Mouse (Mus musculus): ENCODE data around the gene Ect2. TPM values are rescaled to one million over a fixed set of nuclear protein-coding genes. Genes with fewer than 3 reads are reported as not detected.

Ect2 gene
- polyA plus RNA-seq, 1 experiment from 2014 or later = 69.8 TPM

GRCm38 (mm10) chr3:27190865-27191264 is 37.2 kb upstream of the Ect2 start:
- H3K4me2 ChIP-seq (replicated peaks; ENCODE audit: low read depth, low read length) = no peak overlapping the region
- no peak for ATAC-seq (ENCODE audit: low FRiP score, low TSS enrichment)
- WGBS = 89% methylated on average over 4 of the region's 4 CpGs
- H3K27ac ChIP-seq (ENCODE audit: low read depth, low read length) = no peak overlapping the region
- H3K27me3 ChIP-seq (ENCODE audit: control insufficient read depth, insufficient read depth, low read length) = no peaks in the 10 kb centered on the region
- H3K4me1 ChIP-seq (ENCODE audit: control insufficient read depth, insufficient read depth, low read length) = peaks cover 9% of the 10 kb centered on the region; the same call in 1 of the 2 replicates
- H3K9me3 ChIP-seq (ENCODE audit: control insufficient read depth, low read length) = no peaks in the 10 kb centered on the region
- H3K4me3 ChIP-seq (ENCODE audit: low read length) = no peak overlapping the region
- H3K36me3 ChIP-seq (ENCODE audit: control insufficient read depth, insufficient read depth, low read length) = no peaks in the 10 kb centered on the region
- H3K9ac ChIP-seq (ENCODE audit: low read depth, low read length) = no peak overlapping the region

- Histone ChIP-seq H3K9me3 (ENCODE audit: control insufficient read depth, low read length) (no peaks in the 10 kb centered on the region), H3K4me3 (ENCODE audit: low read length) (no peak overlapping the region), H3K27me3 (ENCODE audit: control insufficient read depth, insufficient read depth, low read length) (no peaks in the 10 kb centered on the region), H3K4me1 (ENCODE audit: control insufficient read depth, insufficient read depth, low read length) (peaks cover 9% of the 10 kb centered on the region; the same call in 1 of the 2 replicates), H3K36me3 (ENCODE audit: control insufficient read depth, insufficient read depth, low read length) (no peaks in the 10 kb centered on the region), H3K27ac (ENCODE audit: low read depth, low read length) (no peak overlapping the region), H3K9ac (ENCODE audit: low read depth, low read length) (no peak overlapping the region), H3K4me2 (replicated peaks; ENCODE audit: low read depth, low read length) (no peak overlapping the region)
- ATAC-seq (ENCODE audit: low FRiP score, low TSS enrichment) = no peak
- WGBS = 72% methylated on average over 14 of the region's 14 CpGs
These were observed 35.9 kb upstream of the Ect2 start for GRCm38 (mm10) chr3:27189320-27190261.

- H3K4me1 ChIP-seq (ENCODE audit: control insufficient read depth, insufficient read depth, low read length) = peaks cover 3% of the 10 kb centered on the region; the same call in 1 of the 2 replicates
- 31% methylated on average over 1 of the region's 1 CpGs for WGBS
- H3K27ac ChIP-seq (ENCODE audit: low read depth, low read length) = no peak overlapping the region
- H3K9me3 ChIP-seq (ENCODE audit: control insufficient read depth, low read length) = no peaks in the 10 kb centered on the region
- ATAC-seq (ENCODE audit: low FRiP score, low TSS enrichment) = no peak
- H3K4me2 ChIP-seq (replicated peaks; ENCODE audit: low read depth, low read length) = no peak overlapping the region
- no peak overlapping the region for H3K4me3 ChIP-seq (ENCODE audit: low read length)
- H3K27me3 ChIP-seq (ENCODE audit: control insufficient read depth, insufficient read depth, low read length) = no peaks in the 10 kb centered on the region
- H3K36me3 ChIP-seq (ENCODE audit: control insufficient read depth, insufficient read depth, low read length) = no peaks in the 10 kb centered on the region
- no peak overlapping the region for H3K9ac ChIP-seq (ENCODE audit: low read depth, low read length)
These were observed 34.7 kb upstream of the Ect2 start for GRCm38 (mm10) chr3:27188386-27188785.

GRCm38 (mm10) chr3:27183601-27184175 is 30.0 kb upstream of the Ect2 start:
- Histone ChIP-seq H3K27me3 (ENCODE audit: control insufficient read depth, insufficient read depth, low read length) (no peaks in the 10 kb centered on the region), H3K36me3 (ENCODE audit: control insufficient read depth, insufficient read depth, low read length) (no peaks in the 10 kb centered on the region), H3K27ac (ENCODE audit: low read depth, low read length) (no peak overlapping the region), H3K4me1 (ENCODE audit: control insufficient read depth, insufficient read depth, low read length) (peaks cover 3% of the 10 kb centered on the region; the same call in 1 of the 2 replicates), H3K4me3 (ENCODE audit: low read length) (peak overlapping the region; percentile 63), H3K9me3 (ENCODE audit: control insufficient read depth, low read length) (no peaks in the 10 kb centered on the region), H3K4me2 (replicated peaks; ENCODE audit: low read depth, low read length) (peak overlapping the region; percentile 98), H3K9ac (ENCODE audit: low read depth, low read length) (peak overlapping the region; percentile 66)
- peak; percentile 30; the same call in 1 of the 2 replicates for ATAC-seq (ENCODE audit: low FRiP score, low TSS enrichment)
- WGBS = 12% methylated on average over 19 of the region's 19 CpGs

GRCm38 (mm10) chr3:27182733-27183600 is 29.3 kb upstream of the Ect2 start, which contains the start of gene Nceh1:
Nceh1 (plus strand) TSS chr3:27182965.
- Histone ChIP-seq H3K4me3 (ENCODE audit: low read length) (peak within 1 kb of the TSS; percentile 63), H3K27me3 (ENCODE audit: control insufficient read depth, insufficient read depth, low read length) (no peaks in the 10 kb centered on the region), H3K9ac (ENCODE audit: low read depth, low read length) (peak within 1 kb of the TSS; percentile 66), H3K4me2 (replicated peaks; ENCODE audit: low read depth, low read length) (peak within 1 kb of the TSS; percentile 98), H3K4me1 (ENCODE audit: control insufficient read depth, insufficient read depth, low read length) (peaks cover 3% of the 10 kb centered on the region; the same call in 1 of the 2 replicates), H3K27ac (ENCODE audit: low read depth, low read length) (no peak within 1 kb of the TSS), H3K9me3 (ENCODE audit: control insufficient read depth, low read length) (no peaks in the 10 kb centered on the region), H3K36me3 (ENCODE audit: control insufficient read depth, insufficient read depth, low read length) (no peaks in the 10 kb centered on the region)
- peak; percentile 98 for ATAC-seq (ENCODE audit: low FRiP score, low TSS enrichment)
- WGBS = under 1% methylated on average over 54 of the region's 54 CpGs

GRCm38 (mm10) chr3:27179711-27180110 is 26.0 kb upstream of the Ect2 start:
- peaks cover 3% of the 10 kb centered on the region; the same call in 1 of the 2 replicates for H3K4me1 ChIP-seq (ENCODE audit: control insufficient read depth, insufficient read depth, low read length)
- no peak for ATAC-seq (ENCODE audit: low FRiP score, low TSS enrichment)
- 65% methylated on average over 8 of the region's 8 CpGs for WGBS
- H3K27ac ChIP-seq (ENCODE audit: low read depth, low read length) = no peak overlapping the region
- no peaks in the 10 kb centered on the region for H3K9me3 ChIP-seq (ENCODE audit: control insufficient read depth, low read length)
- no peaks in the 10 kb centered on the region for H3K36me3 ChIP-seq (ENCODE audit: control insufficient read depth, insufficient read depth, low read length)
- no peak overlapping the region for H3K9ac ChIP-seq (ENCODE audit: low read depth, low read length)
- no peak overlapping the region for H3K4me3 ChIP-seq (ENCODE audit: low read length)
- H3K27me3 ChIP-seq (ENCODE audit: control insufficient read depth, insufficient read depth, low read length) = no peaks in the 10 kb centered on the region
- no peak overlapping the region for H3K4me2 ChIP-seq (replicated peaks; ENCODE audit: low read depth, low read length)

GRCm38 (mm10) chr3:27170257-27170656 is 16.6 kb upstream of the Ect2 start:
- H3K4me3 ChIP-seq (ENCODE audit: low read length) = no peak overlapping the region
- 59% methylated on average over 1 of the region's 1 CpGs for WGBS
- H3K9ac ChIP-seq (ENCODE audit: low read depth, low read length) = no peak overlapping the region
- no peaks in the 10 kb centered on the region for H3K9me3 ChIP-seq (ENCODE audit: control insufficient read depth, low read length)
- H3K27ac ChIP-seq (ENCODE audit: low read depth, low read length) = no peak overlapping the region
- no peaks in the 10 kb centered on the region for H3K27me3 ChIP-seq (ENCODE audit: control insufficient read depth, insufficient read depth, low read length)
- no peaks in the 10 kb centered on the region for H3K4me1 ChIP-seq (ENCODE audit: control insufficient read depth, insufficient read depth, low read length)
- no peak overlapping the region for H3K4me2 ChIP-seq (replicated peaks; ENCODE audit: low read depth, low read length)
- ATAC-seq (ENCODE audit: low FRiP score, low TSS enrichment) = no peak
- no peaks in the 10 kb centered on the region for H3K36me3 ChIP-seq (ENCODE audit: control insufficient read depth, insufficient read depth, low read length)

- Histone ChIP-seq H3K27ac (ENCODE audit: low read depth, low read length) (no peak overlapping the region), H3K36me3 (ENCODE audit: control insufficient read depth, insufficient read depth, low read length) (no peaks in the 10 kb centered on the region)
- WGBS = 69% methylated on average over 3 of the region's 3 CpGs
These were observed 11.9 kb upstream of the Ect2 start for GRCm38 (mm10) chr3:27165481-27166065.

More at GRCm38 (mm10) chr3:27165481-27166065, 11.9 kb upstream of the Ect2 start:
- H3K9ac ChIP-seq (ENCODE audit: low read depth, low read length) = no peak overlapping the region
- no peak overlapping the region for H3K4me2 ChIP-seq (replicated peaks; ENCODE audit: low read depth, low read length)
- no peak for ATAC-seq (ENCODE audit: low FRiP score, low TSS enrichment)
- H3K4me1 ChIP-seq (ENCODE audit: control insufficient read depth, insufficient read depth, low read length) = no peaks in the 10 kb centered on the region
- no peaks in the 10 kb centered on the region for H3K27me3 ChIP-seq (ENCODE audit: control insufficient read depth, insufficient read depth, low read length)
- H3K9me3 ChIP-seq (ENCODE audit: control insufficient read depth, low read length) = no peaks in the 10 kb centered on the region
- no peak overlapping the region for H3K4me3 ChIP-seq (ENCODE audit: low read length)

Data from kidney, embryonic 14.5 days (tissue).